Mouse (Mus musculus): ENCODE data around the gene Gm10964.

- TF ChIP-seq CTCF (IDR thresholded peaks at IDR 0.05; ENCODE audit: extremely low read depth, insufficient read depth, low read length) (no peak), POLR2A (IDR thresholded peaks at IDR 0.05; ENCODE audit: extremely low read depth, insufficient read depth, low read length) (no peak)
Measured at GRCm38 (mm10) chr3:103787225-103787624, 48.1 kb downstream of the Gm10964 start.
